Comparison of ENCODE assay signal across 11 mouse cellular contexts in genomic region chr7:116134413-116135292, GRCm38 (mm10). TPM values are rescaled to one million over a fixed set of nuclear protein-coding genes. Genes with fewer than 3 reads are reported as not detected.
DNase-seq lines count a peak whose midpoint lies in the region; ATAC-seq and TF ChIP-seq lines count a peak whose summit lies in the region.
"Had no signal": no experiment of that assay in that cellular context is flagged by ENCODE, and none has a peak within 500 bp of the region (broad histone marks: within the 10 kb centered on the region; RNA-seq: fewer than 3 reads in every experiment).

No protein-coding gene starts in this region.

- no peak for DNase-seq in frontal cortex, postnatal 14 days (ENCODE audit: low spot score in 2 of 2)
- DNase-seq in left cerebral cortex, adult 2 months (ENCODE audit: extremely low spot score in 1 of 2, low spot score in 2 of 2) = no peak
- DNase-seq in left cerebral cortex, postnatal 14 days (ENCODE audit: low spot score in 2 of 2) = no peak
- DNase-seq in thymus, postnatal 4 days = peak; percentile 50
- no peak for DNase-seq in thymus, adult 2 months
- DNase-seq in gastrocnemius, adult 8-10 months (ENCODE audit: low spot score in 2 of 2) = no peak
- DNase-seq: B cell, adult 2 months; gastrocnemius, postnatal 10 days had no signal

- peak; percentile 82 for ATAC-seq in frontal cortex, adult (ENCODE audit: low TSS enrichment)
- no peak for ATAC-seq in inflammation-experienced regulatory T-cells, adult 6 months

- TF ChIP-seq CTCF in left cerebral cortex, adult 2 months (IDR thresholded peaks at IDR 0.05) = peak; percentile 35
- no peak for TF ChIP-seq CTCF in thymus, adult 2 months (IDR thresholded peaks at IDR 0.05; ENCODE audit: borderline replicate concordance, control insufficient read depth, extremely low read depth, insufficient read depth, low read length, poor library complexity)

- H3K4me3 ChIP-seq in left cerebral cortex, adult 2 months = no peak overlapping the region
- no peak overlapping the region for H3K4me3 ChIP-seq in thymus, adult 2 months (ENCODE audit: control insufficient read depth, insufficient read depth, low read length)
- H3K4me3 ChIP-seq: erythroblast, embryonic 14.5 days had no signal

- intact Hi-C loops in left cerebral cortex, adult 2 months (cut with DNase I) = no loop called here
- intact Hi-C loops in left cerebral cortex, postnatal 14 days (cut with DNase I) = no loop called here

- no peaks in the 10 kb centered on the region for H3K36me3 ChIP-seq in thymus, adult 2 months (ENCODE audit: control insufficient read depth, insufficient read depth, low read length)

- 93% methylated on average over 31 of the region's 31 CpGs for WGBS in thymus, adult 2 months

- TF ChIP-seq POLR2A in thymus, adult 2 months (IDR thresholded peaks at IDR 0.05; ENCODE audit: control insufficient read depth, extremely low read depth, insufficient read depth, low read length, poor library complexity) = no peak

- H3K27ac ChIP-seq in left cerebral cortex, adult 2 months = peak overlapping the region; percentile 24; the same call in 1 of the 2 replicates
- H3K27ac ChIP-seq in thymus, adult 2 months (ENCODE audit: control insufficient read depth, insufficient read depth, low read length) = no peak overlapping the region

- no peaks in the 10 kb centered on the region for H3K4me1 ChIP-seq in thymus, adult 2 months (replicated peaks; ENCODE audit: control insufficient read depth, insufficient read depth, low read length)

- H3K27me3 ChIP-seq in thymus, adult 2 months (ENCODE audit: control insufficient read depth, insufficient read depth, low read length) = no peaks in the 10 kb centered on the region

RNA-seq across cellular contexts. Expression of gene Gm4353, which starts 50.2 kb away (rescaled TPM):
- 1 to 10 TPM; 2.5 to 2.8 TPM for total RNA-seq in left cerebral cortex, adult 2 months (2021)
- total RNA-seq in left cerebral cortex, postnatal 14 days (2021) = 1 to 10 TPM; 3.1 to 3.6 TPM
- polyA plus RNA-seq in thymus, adult 2 months (2012; rRNA removed) = 1.1 and 1.5 TPM in 2 replicates
- polyA plus RNA-seq in inflammation-experienced regulatory T-cells, adult 6 months (2017; shearing (Covaris generic)) = 1 to 10 TPM in 2 of 3 experiments, under 1 TPM in 1; 0.34 to 1.2 (median 1.2) TPM
- total RNA-seq in gastrocnemius, adult 8-10 months (2022) = 1 to 10 TPM; 1.4 to 1.8 (median 1.5) TPM
